Mouse (Mus musculus): Measurements from ENCODE around the gene Nop9.

Gene Nop9

DNA sequence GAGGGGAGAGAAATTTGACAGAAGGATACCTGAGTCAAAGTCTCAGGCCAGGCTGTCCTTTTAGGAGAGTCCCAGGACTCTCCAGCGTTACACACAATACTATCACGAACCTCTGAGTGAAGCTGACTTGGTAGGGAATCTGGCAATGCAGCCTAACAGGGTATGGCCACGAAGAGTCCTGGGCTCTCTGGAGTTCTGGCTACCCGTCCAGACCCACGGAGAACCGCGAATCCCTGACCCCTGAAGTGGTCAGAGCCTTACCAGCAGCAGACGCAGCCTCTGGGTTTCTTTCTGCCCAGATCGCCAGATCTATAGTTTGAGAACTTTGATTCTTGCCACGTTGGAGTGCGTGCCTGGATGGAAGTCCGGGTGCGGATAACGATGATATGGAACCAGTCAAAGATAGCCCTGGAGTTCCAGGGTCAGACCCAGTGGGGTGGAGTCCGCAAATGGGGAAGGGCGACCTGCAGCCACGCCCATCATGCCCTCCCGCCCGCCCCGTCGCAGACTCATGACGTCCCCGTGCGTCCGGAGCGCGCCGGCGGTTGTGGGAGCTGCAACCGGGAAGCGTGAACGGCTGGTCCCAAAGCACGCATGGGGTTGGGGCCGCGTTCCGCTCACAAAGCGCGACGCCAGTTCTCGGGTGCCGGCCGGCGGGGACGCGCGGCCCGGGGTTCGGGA lies at the start of gene Nop9, which contains the start of gene Dhrs1:
TSS of gene Nop9 (plus strand) at position 514 of the 681 bp plus-strand sequence.
TSS of gene Dhrs1 (minus strand) at position 511 of the 681 bp plus-strand sequence.
- peak; percentile 78 to 87 for DNase-seq (ENCODE audit: low spot score in 2 of 2)

DNA sequence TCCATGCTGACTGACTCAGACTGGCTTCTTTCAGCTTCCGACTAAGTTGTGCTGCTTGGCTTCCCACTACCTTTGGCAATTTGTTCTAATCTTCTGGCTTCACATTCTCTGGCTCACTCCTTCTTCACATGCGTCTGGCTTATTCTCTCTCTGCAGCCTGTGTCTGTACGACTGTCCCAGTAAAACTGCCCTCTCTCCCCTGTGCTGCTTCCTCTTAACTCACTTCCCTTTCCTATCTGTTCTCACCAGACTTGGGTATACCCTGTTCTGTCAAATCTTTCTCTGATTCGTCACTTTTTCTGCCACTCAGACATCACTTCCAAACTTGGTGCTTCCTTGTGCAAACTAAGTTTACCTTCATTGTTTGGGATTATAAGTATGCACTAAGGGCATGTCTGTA lies 48.3 kb upstream of the Nop9 start:
- DNase-seq (ENCODE audit: low spot score in 2 of 2) = no peak

DNA sequence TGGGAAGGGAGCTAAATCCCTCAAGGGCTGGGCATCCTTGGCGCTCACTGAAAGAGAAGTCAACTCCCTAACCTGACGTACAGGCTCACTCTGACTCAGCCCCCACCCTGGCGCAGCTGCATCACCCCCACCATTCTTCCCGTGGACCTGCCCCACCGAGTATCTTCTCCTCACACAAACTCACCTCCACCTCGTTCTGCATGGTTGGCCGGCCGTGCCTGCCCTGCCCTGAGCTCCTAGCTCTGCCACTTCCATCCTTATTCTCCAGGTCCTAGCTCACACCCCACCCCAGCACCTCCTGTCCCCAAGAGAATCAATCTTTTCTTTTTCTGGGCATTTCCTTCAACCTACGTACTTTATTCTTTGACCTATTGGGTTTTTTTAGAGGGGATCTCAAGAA lies 44.4 kb upstream of the Nop9 start:
- no peak for DNase-seq (ENCODE audit: low spot score in 2 of 2)

DNA sequence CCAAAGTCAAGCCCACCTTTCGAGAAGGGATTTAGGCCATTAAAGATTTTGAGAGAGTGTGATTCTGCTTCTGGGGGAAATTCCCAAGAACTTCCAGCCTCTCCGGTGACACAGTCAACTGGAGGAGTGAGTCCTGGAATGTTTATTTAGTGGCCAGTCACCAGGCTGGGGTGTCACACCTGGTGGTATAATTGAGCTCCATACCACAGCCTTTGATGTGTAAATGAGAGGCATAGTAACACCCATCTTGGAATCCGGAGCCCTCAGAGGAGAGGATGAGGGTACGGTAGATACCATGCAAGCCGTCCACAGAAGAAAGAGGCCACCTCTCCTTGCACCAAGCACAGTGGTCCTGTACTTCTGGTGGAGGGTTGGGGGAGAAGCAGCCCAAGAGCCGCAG lies 42.7 kb upstream of the Nop9 start:
- no peak for DNase-seq (ENCODE audit: low spot score in 2 of 2)

DNA sequence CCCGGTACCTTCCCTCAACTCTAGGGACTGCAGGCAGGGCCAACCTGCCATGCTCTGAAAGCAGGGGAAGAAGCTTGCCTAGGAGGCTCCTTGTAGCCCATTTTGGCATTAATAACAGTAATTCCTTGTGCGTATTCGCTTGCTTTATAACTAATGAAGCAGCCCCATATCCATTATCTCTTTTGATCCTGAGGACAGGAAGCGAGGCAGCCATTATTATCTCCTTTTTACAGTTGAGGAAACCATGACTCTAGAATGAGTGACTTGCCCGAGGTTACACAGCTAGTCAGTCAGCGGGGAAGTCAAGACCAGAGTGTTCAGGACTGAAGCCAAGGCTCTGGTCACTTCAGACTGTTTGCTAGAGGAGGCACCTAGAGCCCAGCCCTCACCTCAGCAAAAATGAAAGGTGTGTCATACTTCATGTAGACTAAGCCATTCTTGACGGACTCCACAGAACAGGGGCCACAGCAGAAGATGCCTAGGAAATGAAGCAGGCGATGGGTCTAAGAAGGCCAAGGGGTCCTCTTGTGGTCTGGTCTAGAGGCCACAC lies 39.4 kb upstream of the Nop9 start:
- no peak for DNase-seq (ENCODE audit: low spot score in 2 of 2)

DNA sequence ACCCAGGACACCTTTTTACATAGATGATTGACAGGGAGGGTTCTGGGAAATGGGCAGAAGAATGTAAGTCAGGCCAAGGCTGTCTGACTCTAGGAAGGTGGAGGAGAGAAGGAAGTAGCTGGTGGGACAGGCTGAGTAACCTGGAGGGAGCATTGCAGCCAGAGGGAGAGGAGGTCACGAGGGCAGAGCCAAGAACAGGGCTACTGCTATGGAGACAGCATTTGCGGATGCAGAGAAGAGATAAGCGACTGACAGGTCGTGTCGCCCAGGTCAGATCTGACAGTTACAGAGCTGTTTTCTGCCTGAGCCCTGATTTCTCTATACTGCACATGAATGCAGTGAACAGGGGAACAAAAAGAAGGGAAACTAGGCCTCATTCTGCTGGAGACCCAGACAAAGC lies 38.1 kb upstream of the Nop9 start:
- DNase-seq (ENCODE audit: low spot score in 2 of 2) = no peak

DNA sequence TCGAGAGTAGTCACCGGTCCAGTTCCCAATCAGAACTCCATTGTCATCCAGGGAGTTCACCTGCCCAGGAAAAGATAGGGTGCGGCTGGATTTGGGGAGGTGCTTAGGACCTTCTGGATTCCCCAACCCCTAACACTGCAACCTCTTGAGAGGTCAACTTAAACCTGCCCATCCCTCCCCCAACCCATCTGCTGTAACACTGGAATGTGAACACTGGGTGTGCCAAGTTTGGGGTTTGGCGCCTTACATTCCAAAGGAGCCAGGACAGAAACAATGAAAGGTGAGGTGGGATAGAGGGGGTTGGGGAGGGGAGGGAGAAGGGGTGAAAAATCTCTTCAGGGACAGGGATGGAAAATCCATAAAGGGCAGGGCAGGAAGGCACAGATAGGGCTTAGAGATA lies 36.0 kb upstream of the Nop9 start:
- no peak for DNase-seq (ENCODE audit: low spot score in 2 of 2)

DNA sequence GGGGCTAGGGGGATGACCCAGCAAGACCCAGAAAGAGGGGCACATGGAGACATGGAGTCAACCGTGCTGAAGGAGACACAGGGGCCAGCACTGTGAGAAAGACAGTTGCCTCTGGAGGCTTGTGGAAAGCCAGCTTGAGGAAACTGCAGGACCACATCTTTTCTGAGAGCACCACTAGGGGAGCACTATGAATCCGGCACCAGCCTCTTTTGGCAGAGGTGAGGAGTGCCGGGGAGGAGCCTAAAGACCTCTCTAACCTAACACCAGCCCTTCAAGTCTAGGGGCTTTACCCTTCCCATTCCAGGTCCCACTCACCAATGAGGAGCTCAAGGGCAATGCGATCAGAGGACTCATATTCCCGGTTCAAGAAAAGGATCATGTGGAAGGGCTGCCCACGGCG lies 33.7 kb upstream of the Nop9 start:
- no peak for DNase-seq (ENCODE audit: low spot score in 2 of 2)

DNA sequence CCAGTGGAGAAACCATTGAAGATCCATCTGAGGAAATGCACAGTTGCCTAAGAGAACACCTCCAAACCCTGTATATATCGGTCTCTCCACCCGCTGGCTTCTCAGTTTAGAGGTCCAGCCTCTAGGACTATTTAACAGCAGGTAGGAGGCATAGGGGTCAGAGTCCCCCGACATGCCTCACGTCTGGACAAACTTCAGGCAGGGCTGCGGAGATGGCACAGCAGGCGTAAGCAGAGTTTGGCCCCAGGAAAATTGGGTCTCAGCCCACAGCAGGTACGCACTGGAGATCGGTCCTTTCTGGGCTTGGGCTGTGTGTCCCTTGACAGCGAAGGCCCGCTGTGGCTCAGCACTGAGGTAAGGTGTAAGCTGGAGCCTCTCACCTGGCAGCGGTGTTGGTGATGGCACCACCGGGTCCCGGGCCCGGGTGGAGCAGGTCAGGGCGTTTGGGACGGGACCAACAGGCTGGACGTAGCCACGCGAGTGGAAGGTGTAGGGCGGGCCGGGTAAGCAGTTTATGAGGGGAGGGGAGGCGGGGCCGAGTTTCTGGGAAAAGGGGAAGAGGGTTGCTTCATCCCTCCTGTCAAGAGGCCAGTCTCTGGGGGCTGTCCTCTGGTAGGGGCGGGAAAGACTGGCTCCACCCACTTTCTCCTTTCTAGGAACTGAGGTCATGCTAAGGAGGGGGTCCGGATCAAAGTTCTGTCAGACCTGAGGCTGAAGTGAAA lies 32.3 kb upstream of the Nop9 start:
- DNase-seq (ENCODE audit: low spot score in 2 of 2) = no peak

DNA sequence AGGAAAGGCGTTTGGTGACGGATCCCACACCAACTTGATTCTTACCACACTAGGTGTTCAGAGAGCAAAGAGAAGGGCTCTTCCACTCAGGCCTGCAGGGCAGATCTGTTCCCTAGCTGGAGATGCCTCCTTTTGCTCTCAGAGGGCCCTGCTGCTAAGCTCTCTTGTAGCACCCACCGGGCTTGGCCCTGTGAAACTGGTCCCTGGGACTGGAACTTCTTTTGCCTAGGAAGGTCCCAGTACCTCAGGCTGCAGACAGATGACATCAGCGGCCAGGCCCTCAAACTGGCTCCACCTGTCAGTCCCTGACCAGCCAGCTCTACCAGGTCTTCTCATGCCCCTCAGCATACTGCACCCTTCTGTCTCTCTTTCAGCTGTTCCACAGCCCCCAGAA lies 31.8 kb upstream of the Nop9 start, which contains the start of gene Tgm1:
TSS of gene Tgm1 (minus strand) at position 198 of the 394 bp plus-strand sequence.
- DNase-seq (ENCODE audit: low spot score in 2 of 2) = no peak

DNA sequence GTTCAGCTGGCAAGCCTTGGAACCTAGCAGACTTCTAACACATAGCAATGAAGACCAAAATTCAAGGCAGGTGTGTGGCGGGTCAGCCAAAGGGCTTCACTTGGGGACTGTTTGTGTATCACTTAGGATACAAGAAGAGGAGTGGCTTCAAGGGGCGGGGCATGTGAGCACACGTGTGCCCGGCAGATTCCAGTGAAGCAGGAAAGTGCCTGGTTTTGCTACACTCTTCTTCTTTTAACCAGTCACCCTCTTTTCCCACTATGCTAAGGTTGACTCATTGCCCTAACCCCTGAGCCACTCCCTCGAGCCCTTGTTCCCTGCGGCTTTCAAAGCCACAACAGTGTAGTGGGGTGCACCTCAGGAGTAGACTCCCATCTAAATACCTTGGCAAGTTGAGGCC lies 30.6 kb upstream of the Nop9 start:
- DNase-seq (ENCODE audit: low spot score in 2 of 2) = no peak

DNA sequence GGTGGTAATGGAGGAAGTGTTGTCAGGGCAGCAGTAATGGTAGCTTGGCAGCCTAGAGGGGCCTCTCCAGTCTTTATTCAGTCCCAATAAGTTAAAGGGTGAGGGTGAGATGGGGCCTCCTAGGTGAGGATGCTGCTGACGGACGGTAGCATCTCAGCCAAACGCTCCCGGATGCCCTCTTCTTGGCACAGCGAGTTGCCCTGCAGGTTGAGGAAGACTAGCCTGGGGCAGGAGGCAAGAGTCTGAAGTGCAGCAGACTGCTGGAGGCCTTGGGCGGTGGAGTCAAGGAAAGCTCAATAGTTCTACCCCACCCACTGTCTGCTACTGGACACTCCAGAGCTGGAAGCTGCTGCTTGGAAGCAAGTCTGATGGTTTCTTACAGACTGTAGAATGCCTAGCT lies 29.2 kb upstream of the Nop9 start:
- DNase-seq (ENCODE audit: low spot score in 2 of 2) = no peak

DNA sequence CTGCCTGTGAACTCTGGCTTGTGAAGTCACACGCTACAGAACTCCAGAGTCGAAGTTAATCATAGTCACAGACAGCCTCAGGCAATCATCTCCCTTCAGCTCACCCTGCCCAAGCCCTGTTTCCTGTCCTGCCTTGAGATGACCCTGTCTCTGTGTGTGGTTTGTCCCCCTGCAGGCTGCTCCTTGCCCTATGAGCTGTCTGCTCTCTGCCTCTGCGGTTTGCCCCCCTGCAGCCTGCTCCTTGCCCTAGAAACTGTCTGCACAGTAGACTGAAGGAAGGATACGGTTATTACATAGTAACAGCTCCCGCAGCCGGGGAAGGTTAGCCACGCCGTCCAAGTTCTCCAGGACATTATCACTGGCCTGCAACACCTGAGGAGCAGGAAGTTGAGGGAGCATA lies 28.6 kb upstream of the Nop9 start:
- DNase-seq (ENCODE audit: low spot score in 2 of 2) = no peak

DNA sequence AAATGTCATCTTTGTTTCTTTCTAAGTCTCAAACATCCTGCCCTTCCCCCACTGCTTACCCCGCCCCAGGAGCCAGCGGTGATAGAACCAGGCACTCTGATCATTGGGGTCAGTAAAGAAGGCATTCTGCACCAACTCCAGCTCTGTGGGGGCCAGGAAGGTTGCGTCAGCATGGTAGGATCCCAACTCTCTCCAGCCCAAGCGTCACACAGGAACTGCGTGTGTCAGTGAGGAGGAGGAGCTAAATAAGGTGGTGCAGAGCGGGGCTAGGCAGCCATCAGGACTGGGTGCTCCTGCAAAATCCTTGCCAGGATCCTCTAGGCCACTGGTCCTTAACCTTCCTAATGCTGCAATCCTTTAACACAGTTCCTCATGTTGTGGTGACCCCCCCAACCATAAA lies 25.8 kb upstream of the Nop9 start:
- no peak for DNase-seq (ENCODE audit: low spot score in 2 of 2)

DNA sequence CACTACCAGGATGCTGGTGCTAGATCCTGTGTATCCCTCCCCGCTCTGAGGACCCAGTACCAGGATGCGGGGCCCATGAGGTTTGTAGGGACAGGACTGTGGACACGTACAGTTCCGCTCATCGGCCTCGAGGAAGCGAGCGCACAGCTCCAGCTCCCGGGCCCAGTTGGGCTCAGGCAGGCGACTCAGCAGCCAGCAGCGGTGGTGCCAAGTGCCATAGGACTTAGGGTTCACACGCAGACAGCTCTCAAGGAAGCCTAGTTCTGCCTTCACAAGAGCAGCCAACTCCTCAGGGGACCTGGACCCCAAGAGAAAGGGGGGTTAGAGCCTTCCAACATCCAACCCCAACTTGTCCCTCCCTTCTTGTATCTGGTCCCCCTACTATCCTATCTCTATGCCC lies 24.8 kb upstream of the Nop9 start:
- no peak for DNase-seq (ENCODE audit: low spot score in 2 of 2)

DNA sequence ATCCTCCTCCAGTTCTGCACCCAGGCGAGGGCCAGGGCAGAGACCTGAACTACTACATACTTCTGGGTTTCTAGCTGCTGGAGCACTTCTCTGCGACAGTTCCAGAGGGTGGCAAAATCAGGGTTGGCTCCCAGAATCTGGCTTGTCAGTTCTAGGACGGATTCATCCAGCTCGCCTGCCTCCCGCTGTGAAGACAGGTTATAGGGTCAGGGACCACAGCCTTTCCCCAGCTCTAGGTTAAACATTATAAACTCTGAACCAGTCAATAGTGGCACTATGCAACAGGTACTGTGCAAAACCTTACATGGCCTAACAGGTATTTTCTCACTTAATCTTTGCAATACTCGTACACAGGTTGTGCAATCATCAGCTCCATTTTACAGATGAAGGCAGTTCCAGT lies 24.4 kb upstream of the Nop9 start:
- DNase-seq (ENCODE audit: low spot score in 2 of 2) = no peak

DNA sequence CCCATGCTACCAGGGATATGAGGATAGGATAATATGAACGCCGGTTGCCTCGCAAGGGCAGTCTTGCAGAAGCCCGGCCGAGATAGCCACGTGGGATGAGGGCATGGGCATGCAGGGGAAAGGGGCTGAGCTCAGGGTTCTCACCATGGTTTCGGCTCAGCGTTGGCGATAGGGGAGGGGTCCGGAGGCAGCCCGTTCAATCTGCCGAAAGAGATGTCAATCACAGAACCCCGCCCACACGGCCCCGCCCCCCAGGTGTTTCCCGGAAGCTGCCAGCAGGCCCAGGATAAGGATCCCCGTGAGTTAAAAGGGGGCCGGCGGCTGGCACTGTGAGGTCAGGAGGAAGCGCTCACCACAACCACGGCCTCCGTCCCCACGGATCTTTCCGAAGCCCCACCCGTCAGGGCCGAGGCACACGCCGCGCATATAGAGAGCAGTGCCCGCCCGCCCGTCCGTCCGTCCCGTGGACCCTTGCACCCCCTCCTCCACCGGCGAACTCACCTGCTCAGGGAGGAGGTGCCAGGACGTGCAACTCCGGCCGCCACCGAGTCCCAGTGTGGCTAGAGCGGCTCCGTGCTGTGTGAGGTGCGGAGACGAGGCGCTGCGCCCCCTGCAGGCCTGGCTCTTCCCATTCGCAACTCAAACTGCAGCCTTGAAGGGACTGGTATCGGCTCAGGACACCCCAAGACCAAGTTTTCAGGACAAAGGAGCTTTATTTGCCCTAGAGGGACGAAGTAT lies 23.6 kb upstream of the Nop9 start, which contains the start of gene Rabggta:
TSS of gene Rabggta (minus strand) at position 564 of the 738 bp plus-strand sequence.
- DNase-seq (ENCODE audit: low spot score in 2 of 2) = peak; percentile 91 to 97

DNA sequence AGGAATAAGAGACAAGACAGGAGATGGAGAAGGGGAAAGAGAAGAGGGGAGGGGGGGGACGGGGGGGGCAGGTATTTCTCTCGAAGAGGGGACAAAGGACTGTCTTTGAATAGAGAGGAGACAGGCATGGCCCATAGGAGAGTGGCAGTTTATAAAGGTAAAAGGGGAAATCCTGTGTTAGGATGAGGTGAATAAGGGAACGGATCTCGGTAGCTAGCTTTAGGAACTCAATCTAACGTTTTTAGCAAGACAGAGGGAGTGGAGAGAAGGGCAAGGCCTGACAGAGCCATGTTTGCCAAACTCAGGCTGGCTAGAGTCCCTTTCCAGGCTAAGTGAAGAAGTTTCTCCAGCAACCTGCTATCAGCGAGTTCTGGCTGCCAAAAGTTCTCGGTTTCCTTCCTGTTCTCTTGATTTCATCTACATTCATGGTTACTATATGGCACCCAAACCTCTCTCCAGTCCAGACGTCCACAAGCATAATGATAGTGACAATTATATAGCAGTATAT lies 23.0 kb upstream of the Nop9 start:
- no peak for DNase-seq (ENCODE audit: low spot score in 2 of 2)

DNA sequence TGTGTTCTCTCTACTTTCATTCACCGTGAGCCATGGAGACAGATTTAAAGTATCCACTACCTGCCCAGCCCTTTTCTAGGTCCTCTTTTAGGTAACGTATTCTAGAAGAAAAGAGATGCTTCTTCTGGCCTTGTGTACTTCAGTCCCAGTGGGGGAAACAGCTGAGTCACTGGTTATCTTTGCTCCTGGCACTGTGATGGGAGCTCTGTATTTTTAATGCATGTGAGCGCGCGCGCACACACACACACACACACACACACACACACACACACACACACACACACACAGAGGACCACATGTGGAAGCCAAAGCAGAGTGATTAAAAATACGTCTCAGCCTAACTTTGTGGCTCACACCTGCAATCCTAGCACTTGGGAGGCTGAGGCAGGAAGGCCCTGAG lies 22.1 kb upstream of the Nop9 start:
- no peak for DNase-seq (ENCODE audit: low spot score in 2 of 2)

DNA sequence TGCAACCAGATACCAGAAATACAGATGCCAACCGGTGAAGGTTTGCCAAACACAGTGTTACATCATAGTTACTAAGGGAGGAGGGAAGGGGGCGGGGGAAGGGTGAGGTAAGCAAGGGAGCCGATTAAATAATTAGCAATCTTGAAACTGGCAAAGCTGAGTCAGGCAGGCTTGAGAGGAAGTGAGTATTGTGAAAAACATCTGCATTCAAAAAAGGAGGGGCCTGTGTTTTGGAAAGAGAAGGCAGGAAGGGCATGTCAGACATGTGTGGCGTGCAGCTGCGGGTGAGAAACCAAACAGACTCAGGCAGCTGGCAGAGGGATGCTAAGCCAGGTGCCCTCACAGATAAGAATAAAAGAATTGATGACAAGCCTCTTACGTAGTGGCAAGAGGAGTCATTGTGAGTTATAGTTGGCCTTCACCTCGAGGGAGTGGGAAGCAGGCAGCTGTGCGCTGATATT lies 21.1 kb upstream of the Nop9 start:
- no peak for DNase-seq (ENCODE audit: low spot score in 2 of 2)

DNA sequence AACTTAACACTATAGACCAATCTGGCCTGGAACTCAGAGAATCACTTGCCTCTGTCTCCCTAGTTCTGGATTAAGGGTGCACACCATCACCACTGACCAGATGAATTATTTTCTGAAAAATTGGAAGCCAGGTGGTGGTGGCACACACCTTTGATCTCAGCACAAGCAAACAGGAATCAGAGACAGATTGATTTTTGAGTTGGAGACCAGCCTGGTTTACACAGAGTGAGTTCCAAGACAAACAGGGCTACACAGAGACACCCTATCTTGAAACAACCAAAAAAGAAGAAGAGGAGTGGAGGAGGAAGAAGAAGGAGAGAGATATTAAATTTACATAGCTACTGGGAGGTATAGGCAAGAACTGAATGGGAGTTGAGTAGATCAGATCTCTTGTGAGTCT lies 19.2 kb upstream of the Nop9 start:
- DNase-seq (ENCODE audit: low spot score in 2 of 2) = no peak

All from right cerebral cortex, adult 2 months (tissue).